Mouse (Mus musculus) kidney, postnatal 0 days (tissue): ENCODE results near the gene Pias4. TPM values are rescaled to one million over a fixed set of nuclear protein-coding genes. Genes with fewer than 3 reads are reported as not detected.
A peak's percentile ranks its signal among the peaks of the same experiment; 100 is the strongest.

Source experiments
- ATAC-seq: fragments of 200-750 bp; cut with Nextera tagmentation; replicated peaks from 2 replicates; pipeline ENCODE4 v1.8.0; 2017; ENCODE audit warnings: low read depth, moderate number of reproducible peaks, moderate TSS enrichment, moderate library complexity; ENCODE audit not compliant: low FRiP score
- DNase-seq: peaks from one replicate; pipeline ENCODE4 v3.0.0-alpha.2; 2016; ENCODE audit warnings: low spot score
- H3K27ac ChIP-seq: fragments of 300-500 bp; sonication (generic); 2 replicates; pipeline ENCODE4 v1.5.1; 2014; ENCODE audit warnings: mild to moderate bottlenecking
- H3K27me3 ChIP-seq: fragments of 300-500 bp; sonication (generic); 2 replicates; pipeline ENCODE4 v1.6.1; 2014; ENCODE audit warnings: low read length, mixed read lengths; ENCODE audit not compliant: insufficient read depth
- H3K36me3 ChIP-seq: fragments of 300-500 bp; sonication (generic); 2 replicates; pipeline ENCODE4 v1.6.1; 2014; ENCODE audit warnings: low read length, mixed read lengths; ENCODE audit not compliant: insufficient read depth
- H3K4me1 ChIP-seq: fragments of 300-500 bp; sonication (generic); replicated peaks from 2 replicates; pipeline ENCODE4 v1.6.1; 2014; ENCODE audit warnings: antibody characterized with exemption, low read length, mixed read lengths; ENCODE audit not compliant: insufficient read depth
- H3K4me2 ChIP-seq: fragments of 300-500 bp; sonication (generic); 2 replicates; pipeline ENCODE4 v1.6.1; 2014; ENCODE audit warnings: mild to moderate bottlenecking, low read length, moderate library complexity, mixed read lengths
- H3K4me3 ChIP-seq: fragments of 300-500 bp; sonication (generic); replicated peaks from 2 replicates; pipeline ENCODE4 v1.5.1; 2014; ENCODE audit warnings: low read depth, low read length
- H3K9ac ChIP-seq: fragments of 300-500 bp; sonication (generic); 2 replicates; pipeline ENCODE4 v1.6.1; 2014; ENCODE audit warnings: low read depth, low read length
- H3K9me3 ChIP-seq: fragments of 300-500 bp; sonication (generic); replicated peaks from 2 replicates; pipeline ENCODE4 v1.6.1; 2016; ENCODE audit warnings: low read length, inconsistent platforms, mixed read lengths
- CTCF ChIP-seq: IDR thresholded peaks from 2 replicates; pipeline ENCODE4 v1.5.1; 2016; ENCODE audit warnings: antibody characterized with exemption, low read depth, mild to moderate bottlenecking, moderate library complexity
- WGBS: fragments of 180-500 bp; shearing (Covaris S2); extraction: QIAGEN DNeasy Blood & Tissue Kit; methylation state at CpG from one replicate; pipeline ENCODE4 v1.1.7; 2014; 5-methylcytosine and 5-hydroxymethylcytosine counted together
- polyA plus RNA-seq: library from polyadenylated mRNA; unstranded; fragments of >200 nt; fragmentation: Nextera tagmentation; extraction: Ambion mirVana; gene quantifications from 2 replicates; pipeline ENCODE4 v1.2.1, GENCODE M21; 2015

Gene Pias4
- polyA plus RNA-seq, 1 experiment from 2014 or later: 28.4 TPM

GRCm38 (mm10) chr10:81142551-81142981, 25.2 kb downstream of the Pias4 start:
- no peak overlapping the region for H3K9ac ChIP-seq
- H3K27ac ChIP-seq: no peak overlapping the region
- WGBS: 79% methylated on average over 5 of the region's 5 CpGs

GRCm38 (mm10) chr10:81141455-81142210, 26.1 kb downstream of the Pias4 start:
- Histone ChIP-seq H3K4me3 (no peak overlapping the region), H3K4me1 (peaks cover 20% of the 10 kb centered on the region), H3K4me2 (no peak overlapping the region), H3K9ac (peak overlapping the region; percentile 37; the same call in 1 of the 2 replicates), H3K9me3 (no peaks in the 10 kb centered on the region), H3K36me3 (peaks cover 30% of the 10 kb centered on the region), H3K27me3 (no peaks in the 10 kb centered on the region), H3K27ac (no peak overlapping the region)
- 76% methylated on average over 6 of the region's 7 CpGs for WGBS
- no peak for TF ChIP-seq CTCF
- ATAC-seq (no peak), DNase-seq (no peak)

More at GRCm38 (mm10) chr10:81142551-81142981, 25.2 kb downstream of the Pias4 start:
- H3K4me3 ChIP-seq: no peak overlapping the region
- no peak overlapping the region for H3K4me2 ChIP-seq
- no peaks in the 10 kb centered on the region for H3K27me3 ChIP-seq
- no peak for ATAC-seq
- H3K9me3 ChIP-seq: no peaks in the 10 kb centered on the region
- no peak for TF ChIP-seq CTCF
- H3K36me3 ChIP-seq: peaks cover 39% of the 10 kb centered on the region
- DNase-seq: no peak
- peaks cover 20% of the 10 kb centered on the region for H3K4me1 ChIP-seq

- peak overlapping the region; percentile 91 for H3K4me2 ChIP-seq
- peaks cover 25% of the 10 kb centered on the region for H3K36me3 ChIP-seq
- no peak for TF ChIP-seq CTCF
- H3K4me3 ChIP-seq: peak overlapping the region; percentile 13; the same call in 1 of the 2 replicates
- ATAC-seq (no peak), DNase-seq (no peak)
- H3K27me3 ChIP-seq: no peaks in the 10 kb centered on the region
- H3K27ac ChIP-seq: peak overlapping the region; percentile 8; the same call in 1 of the 2 replicates
- peaks cover 20% of the 10 kb centered on the region for H3K4me1 ChIP-seq
- H3K9me3 ChIP-seq: no peaks in the 10 kb centered on the region
- 42% methylated on average over 10 of the region's 10 CpGs for WGBS
- H3K9ac ChIP-seq: peak overlapping the region; percentile 37
Observed at GRCm38 (mm10) chr10:81140717-81141454, 26.8 kb downstream of the Pias4 start.

GRCm38 (mm10) chr10:81140005-81140404, 27.7 kb downstream of the Pias4 start:
- no peak for DNase-seq
- ATAC-seq: no peak
- no peak overlapping the region for H3K27ac ChIP-seq
- no peaks in the 10 kb centered on the region for H3K9me3 ChIP-seq
- no peaks in the 10 kb centered on the region for H3K27me3 ChIP-seq
- H3K4me3 ChIP-seq: 0 out of 2 replicates have a peak overlapping the region, but pooled peaks have one; percentile 1
- H3K4me2 ChIP-seq: peak overlapping the region; percentile 91
- H3K4me1 ChIP-seq: peaks cover 20% of the 10 kb centered on the region
- 32% methylated on average over 8 of the region's 8 CpGs for WGBS
- TF ChIP-seq CTCF: no peak
- peak overlapping the region; percentile 37 for H3K9ac ChIP-seq
- peaks cover 16% of the 10 kb centered on the region; the same call in 1 of the 2 replicates for H3K36me3 ChIP-seq

GRCm38 (mm10) chr10:81139529-81139846, 28.2 kb downstream of the Pias4 start:
- H3K27ac ChIP-seq: peak overlapping the region; percentile 91; the same call in 1 of the 2 replicates
- 61% methylated on average over 4 of the region's 4 CpGs for WGBS
- peaks cover 20% of the 10 kb centered on the region for H3K4me1 ChIP-seq
- no peaks in the 10 kb centered on the region for H3K9me3 ChIP-seq
- no peak for TF ChIP-seq CTCF
- 0 out of 2 replicates have a peak overlapping the region, but pooled peaks have one; percentile 1 for H3K4me3 ChIP-seq
- DNase-seq (no peak), ATAC-seq (no peak)
- peak overlapping the region; percentile 91 for H3K4me2 ChIP-seq
- peak overlapping the region; percentile 2; the same call in 1 of the 2 replicates for H3K9ac ChIP-seq
- H3K27me3 ChIP-seq: no peaks in the 10 kb centered on the region
- peaks cover 11% of the 10 kb centered on the region; the same call in 1 of the 2 replicates for H3K36me3 ChIP-seq

- TF ChIP-seq CTCF: no peak
- DNase-seq (no peak), ATAC-seq (no peak)
- peaks cover 6% of the 10 kb centered on the region; the same call in 1 of the 2 replicates for H3K36me3 ChIP-seq
- peak overlapping the region; percentile 66 for H3K4me3 ChIP-seq
- peak overlapping the region; percentile 84 for H3K9ac ChIP-seq
- peaks cover 20% of the 10 kb centered on the region for H3K4me1 ChIP-seq
- WGBS: 51% methylated on average over 11 of the region's 11 CpGs
- no peaks in the 10 kb centered on the region for H3K9me3 ChIP-seq
- peak overlapping the region; percentile 91 for H3K4me2 ChIP-seq
- peak overlapping the region; percentile 91 for H3K27ac ChIP-seq
- H3K27me3 ChIP-seq: no peaks in the 10 kb centered on the region
Observed at GRCm38 (mm10) chr10:81138821-81139528, 28.7 kb downstream of the Pias4 start.
